In the genomic region with DNA sequence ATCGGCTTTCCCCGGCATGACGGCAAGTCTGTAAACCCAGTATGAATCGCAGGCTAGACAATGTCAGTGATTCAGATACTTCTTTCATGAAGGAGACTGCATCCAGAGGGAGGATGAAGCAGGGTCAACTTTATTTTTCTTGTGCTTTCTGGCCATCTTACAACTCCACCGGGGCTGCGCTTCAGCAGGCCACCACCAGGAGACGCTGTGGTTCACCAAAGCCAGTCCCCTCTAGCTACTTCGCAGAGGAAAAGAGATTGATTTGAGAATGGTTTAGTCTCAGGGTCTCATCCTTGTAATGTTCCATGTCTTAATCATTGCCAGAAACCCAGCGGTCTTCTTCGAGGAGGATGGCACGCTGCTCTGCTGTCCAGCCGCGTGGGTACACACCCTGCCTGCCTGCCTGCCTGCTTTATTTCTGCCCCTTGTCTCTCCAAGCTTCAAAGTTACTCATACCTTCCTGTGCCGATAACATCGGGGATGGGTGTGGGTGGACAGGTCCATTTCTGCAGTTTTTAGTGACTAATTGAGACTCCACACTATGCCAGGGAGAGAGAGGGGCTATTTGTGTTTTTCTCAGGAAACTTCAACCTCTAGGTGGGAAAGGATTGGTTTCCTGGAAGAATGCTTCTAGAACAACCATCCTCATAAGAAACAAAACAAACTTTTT, we compare ENCODE assay signal across 10 mouse cellular contexts. TPM values are rescaled to one million over a fixed set of nuclear protein-coding genes. Genes with fewer than 3 reads are reported as not detected.
A peak's percentile ranks its signal among the peaks of the same experiment; 100 is the strongest.
DNase-seq lines count a peak whose midpoint lies in the region; ATAC-seq and TF ChIP-seq lines count a peak whose summit lies in the region.
"Had no signal": no experiment of that assay in that cellular context is flagged by ENCODE, and none has a peak within 500 bp of the region (broad histone marks: within the 10 kb centered on the region; RNA-seq: fewer than 3 reads in every experiment).

No protein-coding gene starts in this region.

- no peak overlapping the region for H3K4me2 ChIP-seq in kidney, embryonic 15.5 days
- H3K4me2 ChIP-seq: embryonic facial prominence, embryonic 13.5 days; limb, embryonic 15.5 days had no signal

- H3K4me1 ChIP-seq in kidney, adult 2 months (ENCODE audit: control insufficient read depth, insufficient read depth, low read length) = no peaks in the 10 kb centered on the region
- no peaks in the 10 kb centered on the region for H3K4me1 ChIP-seq in kidney, embryonic 15.5 days
- H3K4me1 ChIP-seq: embryonic facial prominence, embryonic 13.5 days; limb, embryonic 15.5 days had no signal

- intact Hi-C loops in left cerebral cortex, postnatal 25 days (cut with DNase I) = no loop called here

- H3K27ac ChIP-seq in kidney, adult 2 months (ENCODE audit: insufficient read depth, low read depth, low read length) = 0 out of 2 replicates have a peak overlapping the region, but pooled peaks have one; percentile 17
- no peak overlapping the region for H3K27ac ChIP-seq in kidney, embryonic 15.5 days
- H3K27ac ChIP-seq: embryonic facial prominence, embryonic 13.5 days; limb, embryonic 15.5 days had no signal

- 61% methylated on average over 15 of the region's 15 CpGs for WGBS in kidney, adult 2 months
- WGBS in kidney, embryonic 15.5 days = 70% methylated on average over 15 of the region's 15 CpGs

- no peak overlapping the region for H3K4me3 ChIP-seq in kidney, adult 2 months (ENCODE audit: insufficient read depth, low read depth, low read length)
- H3K4me3 ChIP-seq in kidney, embryonic 15.5 days (replicated peaks) = no peak overlapping the region
- H3K4me3 ChIP-seq: embryonic facial prominence, embryonic 13.5 days; limb, embryonic 15.5 days had no signal

- H3K36me3 ChIP-seq in kidney, adult 2 months (ENCODE audit: control insufficient read depth, insufficient read depth, low read length) = no peaks in the 10 kb centered on the region
- H3K36me3 ChIP-seq in kidney, embryonic 15.5 days = no peaks in the 10 kb centered on the region
- H3K36me3 ChIP-seq: embryonic facial prominence, embryonic 13.5 days; limb, embryonic 15.5 days had no signal

- no peak for TF ChIP-seq POLR2A in kidney, adult 2 months (IDR thresholded peaks at IDR 0.05; ENCODE audit: low read depth, low read length)

- peak; percentile 51 for DNase-seq in kidney, adult 2 months
- peak; percentile 18 for DNase-seq in adrenal gland, postnatal 25 days
- DNase-seq in embryo, embryonic 11.5 days (ENCODE audit: low read depth, low spot score) = peak; percentile 14
- DNase-seq in lung, postnatal 4 days = peak; percentile 35 to 58
- no peak for DNase-seq in left cerebral cortex, postnatal 25 days (ENCODE audit: low spot score in 2 of 2)
- DNase-seq in frontal cortex, adult 2 months (ENCODE audit: extremely low spot score in 1 of 2, low spot score in 1 of 2) = no peak

- no peak overlapping the region for H3K9ac ChIP-seq in kidney, embryonic 15.5 days
- H3K9ac ChIP-seq: embryonic facial prominence, embryonic 13.5 days; limb, embryonic 15.5 days had no signal

- H3K27me3 ChIP-seq in kidney, adult 2 months (replicated peaks; ENCODE audit: control insufficient read depth, insufficient read depth, low read length) = no peaks in the 10 kb centered on the region; the same call in 1 of the 2 replicates
- no peaks in the 10 kb centered on the region for H3K27me3 ChIP-seq in kidney, embryonic 15.5 days
- H3K27me3 ChIP-seq: embryonic facial prominence, embryonic 13.5 days; limb, embryonic 15.5 days had no signal

- peak; percentile 47 for TF ChIP-seq CTCF in kidney, adult 2 months (conservative IDR thresholded peaks at IDR 0.05; ENCODE audit: insufficient read depth, insufficient read length, low read depth, low read length)

- no peaks in the 10 kb centered on the region for H3K9me3 ChIP-seq in kidney, embryonic 15.5 days (replicated peaks)
- H3K9me3 ChIP-seq: limb, embryonic 15.5 days had no signal

- no peak for ATAC-seq in kidney, embryonic 15.5 days (replicated peaks; ENCODE audit: low FRiP score)
- no peak for ATAC-seq in activated CD4-positive, CD25-positive, alpha-beta regulatory T cell, adult 4 months

RNA-seq across cellular contexts. Expression of a gene that starts 31.1 kb away (rescaled TPM):
- 0.80 and 0.98 TPM in 2 replicates for polyA plus RNA-seq in kidney, adult 2 months (2012; rRNA removed)
- 3.6 and 3.9 TPM in 2 replicates for polyA plus RNA-seq in kidney, embryonic 15.5 days (2015; fragmentation: Nextera tagmentation; extraction: Ambion mirVana)
- 3.8 and 4.7 TPM in 2 replicates for total RNA-seq in adrenal gland, postnatal 25 days (2021)
- 1 to 10 TPM; 3.9 to 8.1 TPM for polyA plus RNA-seq in activated CD4-positive, CD25-positive, alpha-beta regulatory T cell, adult 4 months (2017; shearing (Covaris generic))
- total RNA-seq in left cerebral cortex, postnatal 25 days (2021) = 10 to 100 TPM; 35.0 to 39.0 TPM
- polyA plus RNA-seq in frontal cortex, adult 2 months (2012; rRNA removed) = 19.4 and 20.6 TPM in 2 replicates

RNA-seq across cellular contexts. Expression of a gene that starts 31.5 kb away (rescaled TPM):
- polyA plus RNA-seq in kidney, adult 2 months (2012; rRNA removed) = 36.9 and 48.5 TPM in 2 replicates
- polyA plus RNA-seq in kidney, embryonic 15.5 days (2015; fragmentation: Nextera tagmentation; extraction: Ambion mirVana) = 2.3 and 2.5 TPM in 2 replicates
- 21.1 and 28.5 TPM in 2 replicates for total RNA-seq in adrenal gland, postnatal 25 days (2021)
- polyA plus RNA-seq in activated CD4-positive, CD25-positive, alpha-beta regulatory T cell, adult 4 months (2017; shearing (Covaris generic)) = 10 to 100 TPM; 21.1 to 22.6 TPM
- 1 to 10 TPM; 7.6 to 8.6 TPM for total RNA-seq in left cerebral cortex, postnatal 25 days (2021)
- polyA plus RNA-seq in frontal cortex, adult 2 months (2012; rRNA removed) = 19.0 and 21.1 TPM in 2 replicates

Comparison
In these comparisons a context has a peak if more than half of its experiments do, and no peak if none do; other contexts are left out.
1. DNase-seq: peak in kidney, adult 2 months (single experiment), adrenal gland, postnatal 25 days (single experiment), embryo, embryonic 11.5 days (single experiment) and lung, postnatal 4 days (2 of 2); none in left cerebral cortex, postnatal 25 days (0 of 2) and frontal cortex, adult 2 months (0 of 2).